Mouse (Mus musculus) midbrain, embryonic 14.5 days (tissue): ENCODE data around the gene 1700123O20Rik. TPM values are rescaled to one million over a fixed set of nuclear protein-coding genes. Genes with fewer than 3 reads are reported as not detected.

Experiments
- ATAC-seq: fragments of 200-750 bp; cut with Nextera tagmentation; 2 replicates; pipeline ENCODE4 v1.8.0; 2017; ENCODE audit warnings: moderate number of reproducible peaks, moderate library complexity; ENCODE audit not compliant: low FRiP score, low TSS enrichment
- DNase-seq: peaks from one replicate; pipeline ENCODE4 v3.0.0-alpha.2; 2015
- H3K27ac ChIP-seq: fragments of 300-500 bp; sonication (generic); replicated peaks from 2 replicates; pipeline ENCODE4 v1.5.1; 2014; ENCODE audit warnings: mild to moderate bottlenecking, low read depth, low read length, moderate library complexity
- H3K27me3 ChIP-seq: fragments of 300-500 bp; sonication (generic); 2 replicates; pipeline ENCODE4 v1.6.1; 2014; ENCODE audit warnings: low read length, control low read depth, mixed read lengths; ENCODE audit not compliant: control insufficient read depth, insufficient read depth
- H3K36me3 ChIP-seq: fragments of 300-500 bp; sonication (generic); 2 replicates; pipeline ENCODE4 v1.6.1; 2014; ENCODE audit warnings: low read length, control low read depth; ENCODE audit not compliant: control insufficient read depth, insufficient read depth
- H3K4me1 ChIP-seq: fragments of 300-500 bp; sonication (generic); 2 replicates; pipeline ENCODE4 v1.6.1; 2014; ENCODE audit warnings: mild to moderate bottlenecking, antibody characterized with exemption, low read length, control low read depth; ENCODE audit not compliant: control insufficient read depth, insufficient read depth
- H3K4me2 ChIP-seq: fragments of 300-500 bp; sonication (generic); 2 replicates; pipeline ENCODE4 v1.6.1; 2014; ENCODE audit warnings: mild to moderate bottlenecking, low read length, moderate library complexity
- H3K4me3 ChIP-seq: fragments of 300-500 bp; sonication (generic); replicated peaks from 2 replicates; pipeline ENCODE4 v1.5.1; 2014; ENCODE audit warnings: low read depth, low read length
- H3K9ac ChIP-seq: fragments of 300-500 bp; sonication (generic); replicated peaks from 2 replicates; pipeline ENCODE4 v1.6.1; 2014; ENCODE audit warnings: mild to moderate bottlenecking, low read length, moderate library complexity
- H3K9me3 ChIP-seq: fragments of 300-500 bp; sonication (generic); 2 replicates; pipeline ENCODE4 v1.6.1; 2016; ENCODE audit warnings: low read length, control low read depth, mixed read lengths; ENCODE audit not compliant: control insufficient read depth
- WGBS: fragments of 180-500 bp; shearing (Covaris S2); extraction: QIAGEN DNeasy Blood & Tissue Kit; methylation state at CpG from one replicate; pipeline ENCODE4 v1.1.7; 2014; 5-methylcytosine and 5-hydroxymethylcytosine counted together
- polyA plus RNA-seq: library from polyadenylated mRNA; unstranded; fragments of >200 nt; fragmentation: Nextera tagmentation; extraction: Ambion mirVana; gene quantifications from 2 replicates; pipeline ENCODE4 v1.2.1, GENCODE M21; 2014

1700123O20Rik gene
- polyA plus RNA-seq, 1 experiment from 2014 or later, result 74.0 TPM

DNA sequence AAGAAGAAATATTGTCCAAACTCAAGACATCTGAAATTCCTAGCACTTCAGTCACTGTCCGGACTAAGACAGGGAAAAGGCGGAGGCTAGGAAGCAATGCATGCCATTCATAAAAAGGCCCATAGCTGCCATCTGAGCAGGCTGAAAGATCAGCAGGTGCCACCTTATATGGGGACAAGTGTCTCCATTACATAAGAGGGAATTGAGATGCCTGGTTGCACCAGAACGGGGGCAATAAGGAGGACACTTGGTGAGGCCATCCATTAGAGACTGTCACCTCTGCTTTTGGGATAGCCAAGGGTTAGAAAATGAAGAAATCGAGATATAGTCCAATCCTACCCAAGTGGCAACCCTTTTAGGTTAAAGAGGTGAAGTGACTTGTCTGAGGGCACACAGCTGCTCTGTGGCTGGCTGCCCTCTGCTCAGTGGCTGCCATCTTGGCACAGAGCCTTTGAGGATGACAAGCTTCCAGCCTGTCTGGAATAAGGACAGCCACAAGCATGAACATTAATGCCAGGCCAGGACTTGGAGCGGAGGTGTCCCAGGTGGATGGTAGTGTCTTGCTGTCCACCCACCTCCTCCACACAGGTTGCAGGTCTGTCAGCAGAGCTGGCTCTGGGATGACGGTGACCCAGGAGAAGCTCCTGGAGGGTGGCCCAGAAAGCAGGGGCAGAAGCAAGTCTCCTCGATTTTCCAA, 34.8 kb downstream of the 1700123O20Rik start:
- Histone ChIP-seq H3K4me1 (no peaks in the 10 kb centered on the region), H3K36me3 (no peaks in the 10 kb centered on the region), H3K4me3 (no peak overlapping the region), H3K4me2 (no peak overlapping the region), H3K9ac (no peak overlapping the region), H3K27me3 (no peaks in the 10 kb centered on the region), H3K9me3 (no peaks in the 10 kb centered on the region), H3K27ac (no peak overlapping the region)
- DNase-seq (no peak), ATAC-seq (no peak)
- WGBS, result 88% methylated on average over 7 of the region's 7 CpGs

GRCm38 (mm10) chr14:54721711-54722110, 35.7 kb downstream of the 1700123O20Rik start:
- H3K4me1 ChIP-seq, result no peaks in the 10 kb centered on the region
- 76% methylated on average over 10 of the region's 10 CpGs for WGBS

GRCm38 (mm10) chr14:54724049-54724448, 38.0 kb downstream of the 1700123O20Rik start:
- Histone ChIP-seq H3K36me3 (no peaks in the 10 kb centered on the region), H3K9ac (no peak overlapping the region), H3K4me3 (no peak overlapping the region), H3K4me1 (no peaks in the 10 kb centered on the region), H3K27ac (no peak overlapping the region), H3K9me3 (no peaks in the 10 kb centered on the region), H3K27me3 (no peaks in the 10 kb centered on the region), H3K4me2 (no peak overlapping the region)
- WGBS, result 84% methylated on average over 6 of the region's 6 CpGs
- ATAC-seq (no peak), DNase-seq (no peak)

More at GRCm38 (mm10) chr14:54721711-54722110, 35.7 kb downstream of the 1700123O20Rik start:
- H3K4me2 ChIP-seq, result no peak overlapping the region
- ATAC-seq, result no peak
- H3K27ac ChIP-seq, result no peak overlapping the region
- no peaks in the 10 kb centered on the region for H3K36me3 ChIP-seq
- DNase-seq, result no peak
- H3K27me3 ChIP-seq, result no peaks in the 10 kb centered on the region
- no peak overlapping the region for H3K9ac ChIP-seq
- no peak overlapping the region for H3K4me3 ChIP-seq
- no peaks in the 10 kb centered on the region for H3K9me3 ChIP-seq

- H3K4me1 ChIP-seq, result no peaks in the 10 kb centered on the region
- H3K27me3 ChIP-seq, result no peaks in the 10 kb centered on the region
- no peak overlapping the region for H3K4me2 ChIP-seq
- no peaks in the 10 kb centered on the region for H3K36me3 ChIP-seq
- H3K9ac ChIP-seq, result no peak overlapping the region
- 75% methylated on average over 5 of the region's 5 CpGs for WGBS
- no peak overlapping the region for H3K27ac ChIP-seq
- H3K9me3 ChIP-seq, result no peaks in the 10 kb centered on the region
- DNase-seq (no peak), ATAC-seq (no peak)
- no peak overlapping the region for H3K4me3 ChIP-seq
Measured at GRCm38 (mm10) chr14:54727565-54727964, 41.5 kb downstream of the 1700123O20Rik start.

DNA sequence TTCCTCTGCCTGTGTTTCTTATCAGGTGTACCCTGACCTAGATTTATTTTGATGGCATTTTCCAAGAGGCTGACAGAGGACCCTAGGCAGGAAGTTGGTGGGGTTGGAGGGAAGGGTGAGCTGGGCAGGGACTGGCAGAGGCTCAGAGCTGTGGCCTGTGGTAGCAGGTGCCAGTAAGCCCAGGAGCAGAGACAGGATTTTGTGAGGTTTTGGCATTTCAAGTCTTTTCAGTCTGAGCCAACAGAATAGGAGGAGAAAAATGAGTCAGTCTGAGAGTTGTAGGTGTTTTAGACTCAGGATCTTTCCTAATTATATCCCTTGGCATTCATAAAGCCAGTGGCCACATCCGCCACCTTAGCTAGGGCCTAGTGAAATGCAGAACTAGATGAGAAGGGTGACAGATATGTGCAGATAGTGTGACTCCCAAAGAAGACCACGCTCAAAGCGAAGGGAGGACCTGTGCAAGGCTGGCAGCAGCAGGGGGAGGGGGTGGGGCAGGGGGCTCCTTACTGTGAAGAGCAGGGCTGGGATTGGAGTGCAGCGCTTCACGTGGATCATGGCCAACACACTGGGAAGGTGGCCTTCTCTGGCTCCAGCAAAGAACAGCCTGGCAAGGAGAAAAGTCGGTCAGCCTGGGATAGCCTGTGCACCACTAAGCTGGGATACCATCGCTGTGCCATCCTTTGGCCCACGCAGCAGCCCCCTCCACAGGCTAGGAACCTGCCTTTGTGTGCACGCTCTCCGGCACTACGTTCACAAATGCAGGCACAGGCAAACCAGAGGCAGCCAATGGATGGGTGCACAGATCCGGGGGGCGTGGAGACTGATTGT, 43.0 kb downstream of the 1700123O20Rik start:
- H3K4me1 ChIP-seq, result no peaks in the 10 kb centered on the region
- no peaks in the 10 kb centered on the region for H3K27me3 ChIP-seq
- H3K4me3 ChIP-seq, result no peak overlapping the region
- WGBS, result 61% methylated on average over 13 of the region's 13 CpGs
- no peak overlapping the region for H3K27ac ChIP-seq
- ATAC-seq, result no peak
- no peak for DNase-seq
- H3K36me3 ChIP-seq, result no peaks in the 10 kb centered on the region
- H3K9me3 ChIP-seq, result no peaks in the 10 kb centered on the region
- H3K4me2 ChIP-seq, result no peak overlapping the region
- no peak overlapping the region for H3K9ac ChIP-seq

GRCm38 (mm10) chr14:54730305-54730704, 44.3 kb downstream of the 1700123O20Rik start:
- no peak for ATAC-seq
- no peak for DNase-seq
- no peaks in the 10 kb centered on the region for H3K27me3 ChIP-seq

DNA sequence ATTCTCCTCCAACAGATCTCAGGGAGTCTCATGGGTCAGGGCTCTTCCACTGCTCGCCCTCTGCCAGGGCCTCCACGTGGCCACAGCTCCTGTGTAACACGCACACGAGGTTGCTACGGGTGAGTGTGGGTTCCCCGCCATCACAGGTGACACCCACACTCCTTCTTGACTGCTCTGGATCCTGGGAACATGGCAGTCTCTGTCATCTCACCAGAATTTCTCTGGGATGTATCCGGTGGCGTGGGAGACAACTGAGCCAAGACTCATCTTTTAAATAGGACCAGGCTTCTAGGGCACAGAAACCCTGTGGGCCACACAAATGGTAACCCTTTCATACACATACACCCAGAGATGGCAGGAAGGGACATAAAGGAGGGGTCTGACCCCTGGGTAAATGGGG, 46.2 kb downstream of the 1700123O20Rik start:
- WGBS, result 91% methylated on average over 8 of the region's 8 CpGs
- H3K27me3 ChIP-seq, result no peaks in the 10 kb centered on the region
- no peak overlapping the region for H3K27ac ChIP-seq
- no peak overlapping the region for H3K4me3 ChIP-seq
- no peak for DNase-seq
- H3K9me3 ChIP-seq, result no peaks in the 10 kb centered on the region
- no peak overlapping the region for H3K4me2 ChIP-seq
- H3K4me1 ChIP-seq, result peaks cover 9% of the 10 kb centered on the region
- no peak overlapping the region for H3K9ac ChIP-seq
- H3K36me3 ChIP-seq, result no peaks in the 10 kb centered on the region
- no peak for ATAC-seq

More at GRCm38 (mm10) chr14:54730305-54730704, 44.3 kb downstream of the 1700123O20Rik start:
- no peaks in the 10 kb centered on the region for H3K9me3 ChIP-seq
- WGBS, result 90% methylated on average over 6 of the region's 6 CpGs
- H3K27ac ChIP-seq, result no peak overlapping the region
- no peak overlapping the region for H3K9ac ChIP-seq
- H3K4me1 ChIP-seq, result no peaks in the 10 kb centered on the region
- H3K36me3 ChIP-seq, result no peaks in the 10 kb centered on the region
- H3K4me2 ChIP-seq, result no peak overlapping the region
- H3K4me3 ChIP-seq, result no peak overlapping the region

DNA sequence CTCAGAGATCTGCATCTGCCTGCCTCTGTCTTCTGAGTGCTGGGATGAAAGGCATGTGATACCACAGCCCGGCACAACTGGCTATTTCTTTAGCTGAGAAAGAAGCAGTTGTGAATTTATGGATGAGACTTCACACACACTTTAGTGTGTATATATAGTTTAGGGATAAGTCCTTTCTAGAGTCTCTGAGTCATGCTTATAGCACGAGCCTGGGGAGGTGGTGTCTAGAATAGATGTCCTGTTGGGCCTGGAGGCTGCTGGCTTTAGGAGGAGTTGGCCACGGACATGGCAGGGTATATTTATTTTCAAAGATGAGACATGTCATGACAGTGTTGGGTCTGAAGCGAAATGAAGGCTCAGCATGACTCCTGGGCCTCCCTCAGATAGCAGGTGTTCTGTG, 48.0 kb downstream of the 1700123O20Rik start:
- Histone ChIP-seq H3K36me3 (no peaks in the 10 kb centered on the region), H3K4me3 (no peak overlapping the region), H3K4me2 (no peak overlapping the region), H3K27me3 (no peaks in the 10 kb centered on the region), H3K9me3 (no peaks in the 10 kb centered on the region), H3K4me1 (peaks cover 13% of the 10 kb centered on the region), H3K27ac (no peak overlapping the region), H3K9ac (no peak overlapping the region)
- no peak for ATAC-seq
- WGBS, result 76% methylated on average over 4 of the region's 4 CpGs
- DNase-seq, result no peak
